Mouse (Mus musculus): ENCODE results near the gene Pgam1. TPM values are rescaled to one million over a fixed set of nuclear protein-coding genes. Genes with fewer than 3 reads are reported as not detected.

Gene Pgam1
- polyA plus RNA-seq, 1 experiment from 2014 or later: 488 TPM

DNA sequence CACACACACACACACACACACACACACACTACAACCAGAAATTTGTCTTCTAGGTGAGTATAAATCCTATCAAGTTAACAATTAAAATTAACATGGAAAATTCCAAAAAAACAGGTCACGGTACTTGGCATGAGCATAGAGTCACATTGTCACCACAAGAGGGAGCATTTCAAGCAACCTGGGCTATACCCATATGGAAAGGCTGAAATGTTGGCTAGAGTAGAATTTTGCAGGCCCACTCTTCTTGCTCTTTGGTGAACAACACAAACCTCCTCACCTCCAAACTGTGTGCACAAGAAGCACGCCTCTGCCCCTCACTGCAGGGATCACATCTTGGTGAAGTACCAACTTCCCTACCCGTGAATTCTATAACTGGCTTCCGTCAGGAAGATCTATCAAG is 12.9 kb upstream of the Pgam1 start:
- Histone ChIP-seq H3K27ac (no peak overlapping the region), H3K9me3 (replicated peaks; ENCODE audit: low read length) (no peaks in the 10 kb centered on the region), H3K4me2 (ENCODE audit: low read length) (no peak overlapping the region), H3K36me3 (ENCODE audit: insufficient read depth, low read length) (no peaks in the 10 kb centered on the region), H3K27me3 (ENCODE audit: insufficient read depth, low read length) (no peaks in the 10 kb centered on the region), H3K4me1 (replicated peaks; ENCODE audit: insufficient read depth, low read length) (peaks cover 13% of the 10 kb centered on the region), H3K4me3 (replicated peaks; ENCODE audit: low read depth, low read length) (no peak overlapping the region), H3K9ac (ENCODE audit: low read depth, low read length) (no peak overlapping the region)
- peak; percentile 86 for TF ChIP-seq CTCF (IDR thresholded peaks at IDR 0.05; ENCODE audit: low read depth)
- DNase-seq (ENCODE audit: low spot score) (peak; percentile 85), ATAC-seq (replicated peaks; ENCODE audit: low FRiP score, low read depth) (no peak)
- WGBS: 46% methylated on average over 4 of the region's 4 CpGs

DNA sequence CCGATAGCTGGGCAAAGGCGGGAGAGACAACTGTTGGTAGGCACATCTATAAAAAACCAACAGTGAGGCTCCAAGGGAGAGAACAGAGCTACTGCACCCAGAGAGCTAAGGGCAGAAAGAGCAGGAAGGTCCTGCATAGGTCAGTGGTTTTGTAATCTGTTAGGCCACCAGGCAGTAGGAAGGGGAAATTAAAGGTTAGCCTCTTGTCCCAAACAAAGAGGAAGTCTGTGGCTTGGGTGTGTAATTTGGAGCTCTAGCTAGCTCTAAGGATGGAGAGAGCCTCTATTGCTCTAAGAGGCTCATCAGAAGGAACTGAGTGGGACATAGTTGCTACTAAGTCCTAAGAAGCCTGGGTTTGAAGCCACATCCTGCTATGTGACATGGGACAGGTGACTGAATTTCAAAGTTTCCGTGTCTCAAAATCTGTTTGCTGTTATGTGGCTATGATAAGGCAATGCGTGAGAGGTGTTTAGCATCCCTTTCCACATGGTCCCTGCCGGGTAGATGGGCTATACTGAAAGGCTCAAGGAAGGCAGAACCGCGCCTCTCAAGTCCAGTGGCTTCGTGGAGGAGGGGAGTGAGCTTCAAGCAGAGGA is 11.1 kb upstream of the Pgam1 start:
- H3K9ac ChIP-seq (ENCODE audit: low read depth, low read length): no peak overlapping the region
- 89% methylated on average over 8 of the region's 8 CpGs for WGBS
- no peak for TF ChIP-seq CTCF (IDR thresholded peaks at IDR 0.05; ENCODE audit: low read depth)
- DNase-seq (ENCODE audit: low spot score): no peak
- H3K4me3 ChIP-seq (replicated peaks; ENCODE audit: low read depth, low read length): no peak overlapping the region
- H3K36me3 ChIP-seq (ENCODE audit: insufficient read depth, low read length): no peaks in the 10 kb centered on the region
- H3K4me1 ChIP-seq (replicated peaks; ENCODE audit: insufficient read depth, low read length): peaks cover 4% of the 10 kb centered on the region; the same call in 1 of the 2 replicates
- no peaks in the 10 kb centered on the region for H3K9me3 ChIP-seq (replicated peaks; ENCODE audit: low read length)
- H3K27me3 ChIP-seq (ENCODE audit: insufficient read depth, low read length): no peaks in the 10 kb centered on the region
- no peak for ATAC-seq (replicated peaks; ENCODE audit: low FRiP score, low read depth)
- H3K27ac ChIP-seq: no peak overlapping the region
- H3K4me2 ChIP-seq (ENCODE audit: low read length): no peak overlapping the region

DNA sequence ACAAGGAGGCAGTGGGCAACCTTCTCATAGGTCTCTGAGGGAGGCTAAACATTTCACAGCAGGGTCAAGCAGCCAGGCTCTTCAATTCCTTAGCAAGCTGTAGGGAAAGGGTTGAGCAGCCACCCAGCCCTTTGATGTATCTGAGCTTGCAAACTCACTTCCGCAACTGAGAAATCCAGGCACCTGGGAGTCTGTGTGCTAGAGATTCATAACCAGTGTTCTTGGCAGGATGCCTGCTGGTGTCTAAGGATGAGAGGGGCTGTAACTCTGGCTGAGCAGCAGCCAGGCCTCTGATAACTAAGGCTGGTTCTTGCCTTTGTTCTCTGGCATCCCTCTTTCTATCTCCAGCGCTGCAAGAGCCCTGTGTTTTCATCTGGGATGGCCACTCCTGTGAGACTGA is 10.0 kb upstream of the Pgam1 start:
- H3K4me1 ChIP-seq (replicated peaks; ENCODE audit: insufficient read depth, low read length): no peaks in the 10 kb centered on the region
- H3K36me3 ChIP-seq (ENCODE audit: insufficient read depth, low read length): no peaks in the 10 kb centered on the region
- no peaks in the 10 kb centered on the region for H3K27me3 ChIP-seq (ENCODE audit: insufficient read depth, low read length)
- no peak overlapping the region for H3K4me2 ChIP-seq (ENCODE audit: low read length)
- DNase-seq (ENCODE audit: low spot score): no peak
- 42% methylated on average over 2 of the region's 2 CpGs for WGBS
- no peak overlapping the region for H3K4me3 ChIP-seq (replicated peaks; ENCODE audit: low read depth, low read length)
- no peak overlapping the region for H3K27ac ChIP-seq
- no peak for ATAC-seq (replicated peaks; ENCODE audit: low FRiP score, low read depth)
- no peak for TF ChIP-seq CTCF (IDR thresholded peaks at IDR 0.05; ENCODE audit: low read depth)
- no peaks in the 10 kb centered on the region for H3K9me3 ChIP-seq (replicated peaks; ENCODE audit: low read length)
- H3K9ac ChIP-seq (ENCODE audit: low read depth, low read length): no peak overlapping the region

- Histone ChIP-seq H3K4me1 (replicated peaks; ENCODE audit: insufficient read depth, low read length) (no peaks in the 10 kb centered on the region), H3K4me3 (replicated peaks; ENCODE audit: low read depth, low read length) (no peak overlapping the region), H3K27me3 (ENCODE audit: insufficient read depth, low read length) (no peaks in the 10 kb centered on the region), H3K27ac (no peak overlapping the region), H3K9me3 (replicated peaks; ENCODE audit: low read length) (no peaks in the 10 kb centered on the region), H3K36me3 (ENCODE audit: insufficient read depth, low read length) (no peaks in the 10 kb centered on the region), H3K9ac (ENCODE audit: low read depth, low read length) (no peak overlapping the region), H3K4me2 (ENCODE audit: low read length) (no peak overlapping the region)
- WGBS: 84% methylated on average over 10 of the region's 10 CpGs
- DNase-seq (ENCODE audit: low spot score): no peak
- no peak for TF ChIP-seq CTCF (IDR thresholded peaks at IDR 0.05; ENCODE audit: low read depth)
- ATAC-seq (replicated peaks; ENCODE audit: low FRiP score, low read depth): no peak
These were observed 8.7 kb upstream of the Pgam1 start for GRCm38 (mm10) chr19:41902848-41903593.

DNA sequence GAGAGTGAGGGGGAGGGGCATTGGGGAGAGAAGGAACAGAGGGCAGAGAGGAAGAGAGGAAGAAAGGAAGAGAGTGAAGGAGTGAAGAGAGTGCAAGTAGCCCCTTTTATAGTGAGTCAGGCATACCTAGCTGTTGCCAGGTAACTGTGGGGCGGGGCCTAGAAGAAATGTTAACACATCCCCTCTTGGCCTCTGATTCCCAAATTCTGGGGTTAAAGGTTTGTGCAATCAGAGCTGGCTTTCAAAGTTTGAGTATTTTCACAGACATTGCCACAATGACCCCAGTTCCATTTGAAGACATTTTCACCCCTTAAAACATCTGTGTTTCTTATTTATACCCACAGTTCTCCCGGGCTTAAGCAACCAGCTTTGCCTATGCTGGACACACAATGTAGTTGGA is 6.5 kb upstream of the Pgam1 start:
- 89% methylated on average over 2 of the region's 2 CpGs for WGBS
- TF ChIP-seq CTCF (IDR thresholded peaks at IDR 0.05; ENCODE audit: low read depth): no peak
- H3K9me3 ChIP-seq (replicated peaks; ENCODE audit: low read length): no peaks in the 10 kb centered on the region
- no peaks in the 10 kb centered on the region for H3K27me3 ChIP-seq (ENCODE audit: insufficient read depth, low read length)
- no peak overlapping the region for H3K4me3 ChIP-seq (replicated peaks; ENCODE audit: low read depth, low read length)
- H3K27ac ChIP-seq: no peak overlapping the region
- H3K4me1 ChIP-seq (replicated peaks; ENCODE audit: insufficient read depth, low read length): no peaks in the 10 kb centered on the region
- H3K9ac ChIP-seq (ENCODE audit: low read depth, low read length): no peak overlapping the region
- no peak overlapping the region for H3K4me2 ChIP-seq (ENCODE audit: low read length)
- no peaks in the 10 kb centered on the region for H3K36me3 ChIP-seq (ENCODE audit: insufficient read depth, low read length)
- DNase-seq (ENCODE audit: low spot score) (no peak), ATAC-seq (replicated peaks; ENCODE audit: low FRiP score, low read depth) (no peak)

DNA sequence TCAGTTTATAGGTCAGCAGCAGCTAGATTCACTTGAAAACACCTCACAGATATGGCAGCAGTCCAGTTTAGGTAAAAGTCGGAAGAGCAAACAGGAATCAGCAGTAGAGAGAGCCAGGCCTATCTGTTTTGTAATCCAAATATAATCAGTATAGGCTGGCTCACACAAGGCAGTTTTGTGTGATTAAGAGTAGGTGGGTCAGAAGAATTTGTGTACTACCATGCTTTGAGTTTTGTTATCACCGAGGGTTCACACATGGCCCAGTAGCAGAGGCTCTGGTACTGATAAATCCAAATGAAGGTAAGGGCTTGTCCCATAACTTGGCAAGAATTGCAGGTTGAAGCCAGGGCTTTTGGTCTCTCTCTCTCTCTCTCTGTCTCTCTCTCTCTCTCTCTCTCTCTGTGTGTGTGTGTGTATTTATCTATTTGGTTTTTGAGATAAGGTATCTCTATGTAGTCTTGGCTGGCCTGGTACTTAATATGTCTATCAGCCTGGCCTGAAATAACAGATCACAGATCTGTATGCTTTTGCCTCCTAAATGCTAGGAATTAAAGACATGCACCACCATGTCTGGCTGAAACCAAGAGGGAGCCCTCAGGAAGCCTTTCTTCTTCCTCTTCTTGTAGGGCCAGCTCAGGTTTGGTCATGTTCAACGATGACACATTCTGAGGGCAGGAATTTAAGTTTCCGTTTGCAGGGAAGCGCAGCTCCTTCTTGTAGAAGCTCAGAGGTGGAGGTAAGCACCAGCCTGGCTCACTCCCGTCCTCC is 5.2 kb upstream of the Pgam1 start:
- DNase-seq (ENCODE audit: low spot score) (no peak), ATAC-seq (replicated peaks; ENCODE audit: low FRiP score, low read depth) (no peak)
- H3K4me1 ChIP-seq (replicated peaks; ENCODE audit: insufficient read depth, low read length): no peaks in the 10 kb centered on the region
- H3K4me2 ChIP-seq (ENCODE audit: low read length): no peak overlapping the region
- no peaks in the 10 kb centered on the region for H3K36me3 ChIP-seq (ENCODE audit: insufficient read depth, low read length)
- WGBS: 61% methylated on average over 6 of the region's 6 CpGs
- no peak for TF ChIP-seq CTCF (IDR thresholded peaks at IDR 0.05; ENCODE audit: low read depth)
- H3K27ac ChIP-seq: peak overlapping the region; percentile 25; the same call in 1 of the 2 replicates
- H3K4me3 ChIP-seq (replicated peaks; ENCODE audit: low read depth, low read length): no peak overlapping the region
- H3K9me3 ChIP-seq (replicated peaks; ENCODE audit: low read length): no peaks in the 10 kb centered on the region
- 0 out of 2 replicates have a peak overlapping the region, but pooled peaks have one; percentile 19 for H3K9ac ChIP-seq (ENCODE audit: low read depth, low read length)
- H3K27me3 ChIP-seq (ENCODE audit: insufficient read depth, low read length): no peaks in the 10 kb centered on the region
